In the genomic region with DNA sequence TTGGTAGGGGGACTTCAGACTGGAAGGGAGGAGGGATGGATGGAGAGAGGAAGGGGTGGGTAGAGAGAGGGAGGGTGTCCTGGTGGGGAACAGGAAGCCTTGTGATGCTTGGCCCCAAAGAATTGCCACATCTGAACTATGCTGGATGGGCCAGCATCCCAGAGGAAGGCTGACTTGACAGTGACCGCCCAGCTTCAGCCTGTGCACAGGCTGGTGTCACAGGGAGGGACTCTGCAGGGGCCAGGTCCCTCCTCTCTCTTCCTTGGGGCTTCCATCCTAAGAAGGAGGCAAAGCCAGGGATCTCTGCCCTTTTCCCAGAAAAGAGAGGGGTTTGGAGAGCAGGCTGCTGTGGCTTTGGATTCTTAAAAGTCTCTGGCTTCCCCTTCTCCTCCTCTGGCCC, we compare ENCODE assay signal across 9 mouse cellular contexts. TPM values are rescaled to one million over a fixed set of nuclear protein-coding genes. Genes with fewer than 3 reads are reported as not detected.
DNase-seq lines count a peak whose midpoint lies in the region; ATAC-seq and TF ChIP-seq lines count a peak whose summit lies in the region.
"Had no signal": no experiment of that assay in that cellular context is flagged by ENCODE, and none has a peak within 500 bp of the region (broad histone marks: within the 10 kb centered on the region; RNA-seq: fewer than 3 reads in every experiment).

No protein-coding gene starts in this region.

- no peak for DNase-seq in kidney, postnatal 10 days
- DNase-seq in heart, embryonic 10.5 days (ENCODE audit: low spot score): no peak
- DNase-seq in limb, embryonic 14.5 days (ENCODE audit: low spot score): no peak
- no peak for DNase-seq in frontal cortex, adult 2 months (ENCODE audit: extremely low spot score in 1 of 2, low spot score in 1 of 2)
- DNase-seq in adrenal gland, adult 8-10 months: no peak
- DNase-seq in thymus, postnatal 0 days (ENCODE audit: low spot score): no peak
- DNase-seq: thymus, postnatal 25 days had no signal

- H3K27me3 ChIP-seq in kidney, embryonic 15.5 days: no peaks in the 10 kb centered on the region
- H3K27me3 ChIP-seq in heart, embryonic 10.5 days (ENCODE audit: insufficient read depth, poor library complexity, severe bottlenecking): 0 out of 2 replicates have a peak, but pooled peaks cover 3% of the 10 kb centered on the region
- no peaks in the 10 kb centered on the region for H3K27me3 ChIP-seq in limb, embryonic 14.5 days (ENCODE audit: control insufficient read depth, insufficient read depth, low read length)

- no peak for TF ChIP-seq POLR2A in bone marrow macrophage, adult 2 months (IDR thresholded peaks at IDR 0.05; ENCODE audit: borderline replicate concordance, low read depth, low read length)
- no peak for TF ChIP-seq POLR2A in limb, embryonic 14.5 days (IDR thresholded peaks at IDR 0.05; ENCODE audit: borderline replicate concordance, extremely low read depth, insufficient read depth, insufficient read length)

- H3K4me2 ChIP-seq in kidney, embryonic 15.5 days: peak overlapping the region; percentile 49
- peak overlapping the region; percentile 25; the same call in 1 of the 2 replicates for H3K4me2 ChIP-seq in limb, embryonic 14.5 days (replicated peaks; ENCODE audit: low read depth, low read length, severe bottlenecking)

- 0 out of 2 replicates have a peak, but pooled peaks have one; percentile 26 for ATAC-seq in kidney, embryonic 15.5 days (replicated peaks; ENCODE audit: low FRiP score)
- no peak for ATAC-seq in limb, embryonic 14.5 days (ENCODE audit: low FRiP score, low read depth)

- no peaks in the 10 kb centered on the region for H3K9me3 ChIP-seq in kidney, embryonic 15.5 days (replicated peaks)
- H3K9me3 ChIP-seq in heart, embryonic 10.5 days: no peaks in the 10 kb centered on the region
- no peaks in the 10 kb centered on the region for H3K9me3 ChIP-seq in limb, embryonic 14.5 days (ENCODE audit: control insufficient read depth, low read length)

- H3K4me1 ChIP-seq in kidney, embryonic 15.5 days: peaks cover 56% of the 10 kb centered on the region
- peaks cover 61% of the 10 kb centered on the region for H3K4me1 ChIP-seq in bone marrow macrophage, adult 2 months (ENCODE audit: control insufficient read depth, insufficient read depth, low read length)
- peaks cover 66% of the 10 kb centered on the region for H3K4me1 ChIP-seq in heart, embryonic 10.5 days
- H3K4me1 ChIP-seq in limb, embryonic 14.5 days (ENCODE audit: control insufficient read depth, insufficient read depth, low read length): peaks cover 52% of the 10 kb centered on the region

- H3K36me3 ChIP-seq in kidney, embryonic 15.5 days: no peaks in the 10 kb centered on the region
- H3K36me3 ChIP-seq in heart, embryonic 10.5 days: no peaks in the 10 kb centered on the region
- no peaks in the 10 kb centered on the region for H3K36me3 ChIP-seq in limb, embryonic 14.5 days (ENCODE audit: control insufficient read depth, insufficient read depth, low read length)

- H3K9ac ChIP-seq in kidney, embryonic 15.5 days: no peak overlapping the region
- H3K9ac ChIP-seq in limb, embryonic 14.5 days (ENCODE audit: low read depth, low read length, severe bottlenecking): peak overlapping the region; percentile 41

- no peak overlapping the region for H3K4me3 ChIP-seq in kidney, embryonic 15.5 days (replicated peaks)
- no peak overlapping the region for H3K4me3 ChIP-seq in bone marrow macrophage, adult 2 months (ENCODE audit: insufficient read depth, low read length)
- peak overlapping the region; percentile 37; the same call in 1 of the 2 replicates for H3K4me3 ChIP-seq in heart, embryonic 10.5 days
- no peak overlapping the region for H3K4me3 ChIP-seq in limb, embryonic 14.5 days (replicated peaks; ENCODE audit: low read length)

- TF ChIP-seq CTCF in bone marrow macrophage, adult 2 months (IDR thresholded peaks at IDR 0.05; ENCODE audit: low read depth, low read length): no peak

- peak overlapping the region; percentile 93 for H3K27ac ChIP-seq in kidney, embryonic 15.5 days
- peak overlapping the region; percentile 98 for H3K27ac ChIP-seq in bone marrow macrophage, adult 2 months (ENCODE audit: insufficient read depth, low read depth, low read length)
- H3K27ac ChIP-seq in heart, embryonic 10.5 days: peak overlapping the region; percentile 87
- H3K27ac ChIP-seq in limb, embryonic 14.5 days (replicated peaks; ENCODE audit: low read depth, low read length): peak overlapping the region; percentile 77

- WGBS in kidney, embryonic 15.5 days: 31% methylated on average over 1 of the region's 1 CpGs
- WGBS in heart, embryonic 10.5 days: 43% methylated on average over 1 of the region's 1 CpGs
- 73% methylated on average over 1 of the region's 1 CpGs for WGBS in limb, embryonic 14.5 days

RNA-seq across cellular contexts. Expression of a gene that starts 7.0 kb away (rescaled TPM):
- polyA plus RNA-seq in kidney, embryonic 15.5 days (2015; fragmentation: Nextera tagmentation; extraction: Ambion mirVana): 84.4 and 87.7 TPM in 2 replicates
- 244 and 247 TPM in 2 replicates for polyA plus RNA-seq in bone marrow macrophage, adult 2 months (2012; ENCODE audit: insufficient read depth, insufficient read length, missing spikeins)
- 37.4 and 39.2 TPM in 2 replicates for polyA plus RNA-seq in heart, embryonic 10.5 days (2016; fragmentation: Nextera tagmentation; extraction: Ambion mirVana)
- polyA plus RNA-seq in limb, embryonic 14.5 days (2012; rRNA removed): 175 and 202 TPM in 2 replicates
- polyA plus RNA-seq in limb, embryonic 14.5 days (2014; fragmentation: Nextera tagmentation; extraction: Ambion mirVana): 202 and 223 TPM in 2 replicates
- polyA plus RNA-seq in frontal cortex, adult 2 months (2012; rRNA removed): 192 and 218 TPM in 2 replicates
- 100 to 1,000 TPM in 3 of 4 experiments, 10 to 100 TPM in 1; 95.5 to 261 (median 186) TPM for total RNA-seq in adrenal gland, adult 8-10 months (2022)
- polyA plus RNA-seq in thymus, postnatal 0 days (2015; fragmentation: Nextera tagmentation; extraction: Ambion mirVana): 45.1 and 45.2 TPM in 2 replicates

RNA-seq across cellular contexts. Expression of a gene that starts 20.2 kb away (rescaled TPM):
- 0.44 and 0.80 TPM in 2 replicates for polyA plus RNA-seq in kidney, embryonic 15.5 days (2015; fragmentation: Nextera tagmentation; extraction: Ambion mirVana)
- 1.5 and 2.3 TPM in 2 replicates for polyA plus RNA-seq in bone marrow macrophage, adult 2 months (2012; ENCODE audit: insufficient read depth, insufficient read length, missing spikeins)
- polyA plus RNA-seq in heart, embryonic 10.5 days (2016; fragmentation: Nextera tagmentation; extraction: Ambion mirVana): 0.20 and 0.38 TPM in 2 replicates
- polyA plus RNA-seq in limb, embryonic 14.5 days (2012; rRNA removed): 0.69 and 0.85 TPM in 2 replicates
- polyA plus RNA-seq in limb, embryonic 14.5 days (2014; fragmentation: Nextera tagmentation; extraction: Ambion mirVana): 1.3 and 1.6 TPM in 2 replicates
- polyA plus RNA-seq in frontal cortex, adult 2 months (2012; rRNA removed): 0.52 and 0.76 TPM in 2 replicates
- 1 to 10 TPM in 2 of 4 experiments, under 1 TPM in 2; 0.41 to 2.9 (median 1.6) TPM for total RNA-seq in adrenal gland, adult 8-10 months (2022)
- polyA plus RNA-seq in thymus, postnatal 0 days (2015; fragmentation: Nextera tagmentation; extraction: Ambion mirVana): 0.21 and 0.30 TPM in 2 replicates

RNA-seq across cellular contexts. Expression of a gene that starts 39.4 kb away (rescaled TPM):
- 13.6 and 18.2 TPM in 2 replicates for polyA plus RNA-seq in kidney, embryonic 15.5 days (2015; fragmentation: Nextera tagmentation; extraction: Ambion mirVana)
- polyA plus RNA-seq in bone marrow macrophage, adult 2 months (2012; ENCODE audit: insufficient read depth, insufficient read length, missing spikeins): 786 and 891 TPM in 2 replicates
- 5.1 and 6.2 TPM in 2 replicates for polyA plus RNA-seq in heart, embryonic 10.5 days (2016; fragmentation: Nextera tagmentation; extraction: Ambion mirVana)
- polyA plus RNA-seq in limb, embryonic 14.5 days (2012; rRNA removed): 13.7 and 19.7 TPM in 2 replicates
- polyA plus RNA-seq in limb, embryonic 14.5 days (2014; fragmentation: Nextera tagmentation; extraction: Ambion mirVana): 8.2 and 8.7 TPM in 2 replicates
- 38.5 and 52.4 TPM in 2 replicates for polyA plus RNA-seq in frontal cortex, adult 2 months (2012; rRNA removed)
- 100 to 1,000 TPM in 2 of 4 experiments, 10 to 100 TPM in 2; 88.8 to 112 (median 98.8) TPM for total RNA-seq in adrenal gland, adult 8-10 months (2022)
- polyA plus RNA-seq in thymus, postnatal 0 days (2015; fragmentation: Nextera tagmentation; extraction: Ambion mirVana): 100.0 and 116 TPM in 2 replicates

RNA-seq across cellular contexts. Expression of a gene that starts 56.4 kb away (rescaled TPM):
- polyA plus RNA-seq in kidney, embryonic 15.5 days (2015; fragmentation: Nextera tagmentation; extraction: Ambion mirVana): 26.7 and 32.9 TPM in 2 replicates
- 31.9 and 36.2 TPM in 2 replicates for polyA plus RNA-seq in bone marrow macrophage, adult 2 months (2012; ENCODE audit: insufficient read depth, insufficient read length, missing spikeins)
- polyA plus RNA-seq in heart, embryonic 10.5 days (2016; fragmentation: Nextera tagmentation; extraction: Ambion mirVana): 22.4 and 23.5 TPM in 2 replicates
- polyA plus RNA-seq in limb, embryonic 14.5 days (2012; rRNA removed): 47.7 and 61.8 TPM in 2 replicates
- 29.3 and 35.3 TPM in 2 replicates for polyA plus RNA-seq in limb, embryonic 14.5 days (2014; fragmentation: Nextera tagmentation; extraction: Ambion mirVana)
- 38.3 and 40.2 TPM in 2 replicates for polyA plus RNA-seq in frontal cortex, adult 2 months (2012; rRNA removed)
- 10 to 100 TPM; 36.8 to 39.6 (median 37.9) TPM for total RNA-seq in adrenal gland, adult 8-10 months (2022)
- 24.6 and 26.6 TPM in 2 replicates for polyA plus RNA-seq in thymus, postnatal 0 days (2015; fragmentation: Nextera tagmentation; extraction: Ambion mirVana)
